Mouse (Mus musculus): ENCODE data around the gene Gm10718. TPM values are rescaled to one million over a fixed set of nuclear protein-coding genes. Genes with fewer than 3 reads are reported as not detected.
"Not testable (repeated sequence)": the region's sequence is repeated elsewhere in the genome, so short reads cannot be mapped to it uniquely, and the experiment has no call there.

The Gm10718 gene
- polyA plus RNA-seq, 1 experiment from 2014 or later = 0.95 TPM

DNA sequence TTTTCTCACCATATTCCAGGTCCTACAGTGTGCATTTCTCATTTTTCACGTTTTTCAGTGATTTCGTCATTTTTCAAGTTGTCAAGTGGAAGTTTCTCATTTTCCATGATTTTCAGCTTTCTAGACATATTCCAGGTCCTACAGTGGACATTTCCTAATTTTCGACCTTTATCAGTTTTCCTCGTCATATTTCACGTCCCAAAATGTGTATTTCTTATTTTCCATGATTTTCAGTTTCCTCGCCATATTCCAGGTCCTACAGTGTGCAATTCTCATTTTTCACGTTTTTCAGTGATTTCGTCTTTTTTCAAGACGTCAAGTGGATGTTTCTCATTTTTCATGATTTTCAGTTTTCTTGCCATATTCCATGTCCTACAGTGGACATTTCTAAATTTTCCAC is 3.9 kb downstream of the Gm10718 start:
- not testable (repeated sequence) for H3K27me3 ChIP-seq (ENCODE audit: control insufficient read depth, insufficient read depth, low read length); H3K27ac ChIP-seq (replicated peaks in 1 of 2; ENCODE audit: control insufficient read depth in 1 of 2, insufficient read depth in 1 of 2, low read depth in 2 of 2, low read length in 2 of 2); H3K36me3 ChIP-seq (ENCODE audit: control insufficient read depth, insufficient read depth, low read length); ATAC-seq (ENCODE audit: insufficient number of reproducible peaks, insufficient read depth, low FRiP score, low read depth); H3K9ac ChIP-seq (ENCODE audit: low read length); H3K4me3 ChIP-seq (ENCODE audit: control insufficient read depth in 1 of 2, insufficient read depth in 1 of 2, low read depth in 1 of 2, low read length in 2 of 2); H3K9me3 ChIP-seq (ENCODE audit: control insufficient read depth, low read length); H3K4me1 ChIP-seq (ENCODE audit: control insufficient read depth in 2 of 2, insufficient read depth in 2 of 2, low read length in 2 of 2); H3K4me2 ChIP-seq (ENCODE audit: low read length)
- WGBS = 64% methylated on average over 9 of the region's 9 CpGs

DNA sequence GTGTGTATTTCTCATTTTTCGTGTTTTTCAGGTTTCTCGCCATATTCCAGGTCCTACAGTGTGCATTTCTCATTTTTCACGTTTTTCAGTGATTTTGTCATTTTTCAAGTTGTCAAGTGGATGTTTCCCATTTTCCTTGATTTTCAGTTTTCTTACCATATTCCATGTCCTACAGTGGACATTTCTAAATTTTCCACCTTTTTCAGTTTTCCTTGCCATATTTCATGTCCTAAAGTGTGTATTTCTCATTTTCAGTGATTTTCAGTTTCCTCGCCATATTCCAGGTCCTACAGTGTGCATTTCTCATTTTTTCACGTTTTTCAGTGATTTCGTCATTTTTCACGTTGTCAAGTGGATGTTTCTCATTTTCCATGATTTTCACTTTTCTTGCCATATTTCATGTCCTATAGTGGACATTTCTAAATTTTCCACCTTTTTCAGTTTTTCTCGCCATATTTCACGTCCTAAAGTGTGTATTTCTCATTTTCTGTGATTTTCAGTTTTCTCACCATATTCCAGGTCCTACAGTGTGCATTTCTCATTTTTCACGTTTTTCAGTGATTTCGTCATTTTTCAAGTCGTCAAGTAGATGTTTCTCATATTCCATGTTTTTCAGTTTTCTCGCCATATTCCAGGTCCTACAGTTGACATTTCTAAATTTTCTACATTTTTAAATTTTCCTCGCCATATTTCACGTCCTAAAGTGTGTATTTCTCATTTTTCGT is 6.1 kb downstream of the Gm10718 start:
- not testable (repeated sequence) for H3K27ac ChIP-seq (replicated peaks in 1 of 2; ENCODE audit: control insufficient read depth in 1 of 2, insufficient read depth in 1 of 2, low read depth in 2 of 2, low read length in 2 of 2); H3K9ac ChIP-seq (ENCODE audit: low read length); H3K27me3 ChIP-seq (ENCODE audit: control insufficient read depth, insufficient read depth, low read length); H3K36me3 ChIP-seq (ENCODE audit: control insufficient read depth, insufficient read depth, low read length); H3K4me3 ChIP-seq (ENCODE audit: control insufficient read depth in 1 of 2, insufficient read depth in 1 of 2, low read depth in 1 of 2, low read length in 2 of 2); H3K4me1 ChIP-seq (ENCODE audit: control insufficient read depth in 2 of 2, insufficient read depth in 2 of 2, low read length in 2 of 2); H3K9me3 ChIP-seq (ENCODE audit: control insufficient read depth, low read length); H3K4me2 ChIP-seq (ENCODE audit: low read length); ATAC-seq (ENCODE audit: insufficient number of reproducible peaks, insufficient read depth, low FRiP score, low read depth)
- WGBS = 60% methylated on average over 12 of the region's 16 CpGs

DNA sequence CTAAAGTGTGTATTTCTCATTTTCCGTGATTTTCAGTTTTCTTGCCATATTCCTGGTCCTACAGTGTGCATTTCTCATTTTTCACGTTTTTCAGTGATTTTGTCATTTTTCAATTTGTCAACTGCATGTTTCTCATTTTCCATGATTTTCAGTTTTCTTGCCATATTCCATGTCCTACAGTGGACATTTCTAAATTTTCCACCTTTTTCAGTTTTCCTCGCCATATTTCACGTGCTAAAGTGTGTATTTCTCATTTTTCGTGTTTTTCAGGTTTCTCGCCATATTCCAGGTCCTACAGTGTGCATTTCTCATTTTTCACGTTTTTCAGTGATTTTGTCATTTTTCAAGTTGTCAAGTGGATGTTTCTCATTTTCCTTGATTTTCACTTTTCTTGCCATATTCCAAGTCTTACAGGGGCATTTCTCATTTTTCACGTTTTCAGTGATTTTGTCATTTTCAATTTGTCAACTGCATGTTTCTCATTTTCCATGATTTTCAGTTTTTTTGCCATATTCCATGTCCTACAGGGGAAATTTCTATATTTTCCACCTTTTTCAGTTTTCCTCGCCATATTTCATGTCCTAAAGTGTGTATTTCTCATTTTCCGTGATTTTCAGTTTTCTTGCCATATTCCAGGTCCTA is 7.5 kb downstream of the Gm10718 start:
- WGBS = 50% methylated on average over 2 of the region's 10 CpGs
- H3K4me1 ChIP-seq (ENCODE audit: control insufficient read depth in 2 of 2, insufficient read depth in 2 of 2, low read length in 2 of 2) = not testable (repeated sequence)

DNA sequence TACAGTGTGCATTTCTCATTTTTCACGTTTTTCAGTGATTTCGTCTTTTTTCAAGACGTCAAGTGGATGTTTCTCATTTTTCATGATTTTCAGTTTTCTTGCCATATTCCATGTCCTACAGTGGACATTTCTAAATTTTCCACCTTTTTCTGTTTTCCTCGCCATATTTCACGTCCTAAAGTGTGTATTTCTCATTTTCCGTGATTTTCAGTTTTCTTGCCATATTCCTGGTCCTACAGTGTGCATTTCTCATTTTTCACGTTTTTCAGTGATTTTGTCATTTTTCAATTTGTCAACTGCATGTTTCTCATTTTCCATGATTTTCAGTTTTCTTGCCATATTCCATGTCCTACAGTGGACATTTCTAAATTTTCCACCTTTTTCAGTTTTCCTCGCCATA is 11.0 kb downstream of the Gm10718 start, which contains the start of gene Gm17535:
Gm17535 (plus strand) TSS at position 301 of the 400 bp plus-strand sequence.
- not testable (repeated sequence) for H3K4me3 ChIP-seq (ENCODE audit: control insufficient read depth in 1 of 2, insufficient read depth in 1 of 2, low read depth in 1 of 2, low read length in 2 of 2); H3K27ac ChIP-seq (replicated peaks in 1 of 2; ENCODE audit: control insufficient read depth in 1 of 2, insufficient read depth in 1 of 2, low read depth in 2 of 2, low read length in 2 of 2); H3K27me3 ChIP-seq (ENCODE audit: control insufficient read depth, insufficient read depth, low read length); H3K4me1 ChIP-seq (ENCODE audit: control insufficient read depth in 2 of 2, insufficient read depth in 2 of 2, low read length in 2 of 2); H3K4me2 ChIP-seq (ENCODE audit: low read length); H3K36me3 ChIP-seq (ENCODE audit: control insufficient read depth, insufficient read depth, low read length); ATAC-seq (ENCODE audit: insufficient number of reproducible peaks, insufficient read depth, low FRiP score, low read depth); H3K9ac ChIP-seq (ENCODE audit: low read length); H3K9me3 ChIP-seq (ENCODE audit: control insufficient read depth, low read length)
- no CpG with 5 or more reads among the region's 8 CpGs for WGBS

More for the DNA sequence above, 7.5 kb downstream of the Gm10718 start:
- not testable (repeated sequence) for H3K9me3 ChIP-seq (ENCODE audit: control insufficient read depth, low read length); H3K4me2 ChIP-seq (ENCODE audit: low read length); H3K27ac ChIP-seq (replicated peaks in 1 of 2; ENCODE audit: control insufficient read depth in 1 of 2, insufficient read depth in 1 of 2, low read depth in 2 of 2, low read length in 2 of 2); H3K36me3 ChIP-seq (ENCODE audit: control insufficient read depth, insufficient read depth, low read length); H3K27me3 ChIP-seq (ENCODE audit: control insufficient read depth, insufficient read depth, low read length); H3K9ac ChIP-seq (ENCODE audit: low read length); H3K4me3 ChIP-seq (ENCODE audit: control insufficient read depth in 1 of 2, insufficient read depth in 1 of 2, low read depth in 1 of 2, low read length in 2 of 2)
- peak; percentile 44; the same call in 1 of the 2 replicates for ATAC-seq (ENCODE audit: insufficient number of reproducible peaks, insufficient read depth, low FRiP score, low read depth)

DNA sequence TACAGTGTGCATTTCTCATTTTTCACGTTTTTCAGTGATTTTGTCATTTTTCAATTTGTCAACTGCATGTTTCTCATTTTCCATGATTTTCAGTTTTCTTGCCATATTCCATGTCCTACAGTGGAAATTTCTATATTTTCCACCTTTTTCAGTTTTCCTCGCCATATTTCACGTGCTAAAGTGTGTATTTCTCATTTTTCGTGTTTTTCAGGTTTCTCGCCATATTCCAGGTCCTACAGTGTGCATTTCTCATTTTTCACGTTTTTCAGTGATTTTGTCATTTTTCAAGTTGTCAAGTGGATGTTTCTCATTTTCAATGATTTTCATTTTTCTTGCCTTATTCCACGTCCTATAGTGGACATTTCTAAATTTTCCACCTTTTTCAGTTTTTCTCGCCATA is 13.2 kb downstream of the Gm10718 start, which contains the start of gene Gm10715:
Gm10715 (plus strand) TSS at position 301 of the 400 bp plus-strand sequence.
- 71% methylated on average over 6 of the region's 8 CpGs for WGBS

DNA sequence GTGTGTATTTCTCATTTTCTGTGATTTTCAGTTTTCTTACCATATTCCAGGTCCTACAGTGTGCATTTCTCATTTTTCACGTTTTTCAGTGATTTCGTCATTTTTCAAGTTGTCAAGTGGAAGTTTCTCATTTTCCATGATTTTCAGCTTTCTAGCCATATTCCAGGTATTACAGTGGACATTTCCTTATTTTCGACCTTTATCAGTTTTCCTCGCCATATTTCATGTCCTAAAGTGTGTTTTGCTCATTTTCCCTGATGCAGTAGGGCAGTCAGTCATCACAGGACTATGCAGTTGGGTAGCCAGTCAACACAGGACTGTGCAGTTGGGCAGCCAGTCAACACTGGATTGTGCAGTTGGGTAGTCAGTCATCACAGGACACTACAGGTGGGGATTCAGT is 14.8 kb downstream of the Gm10718 start:
- not testable (repeated sequence) for H3K4me1 ChIP-seq (ENCODE audit: control insufficient read depth in 2 of 2, insufficient read depth in 2 of 2, low read length in 2 of 2); ATAC-seq (ENCODE audit: insufficient number of reproducible peaks, insufficient read depth, low FRiP score, low read depth)
- 56% methylated on average over 4 of the region's 4 CpGs for WGBS

More for the DNA sequence above, 13.2 kb downstream of the Gm10718 start, which contains the start of gene Gm10715:
- not testable (repeated sequence) for ATAC-seq (ENCODE audit: insufficient number of reproducible peaks, insufficient read depth, low FRiP score, low read depth); H3K36me3 ChIP-seq (ENCODE audit: control insufficient read depth, insufficient read depth, low read length); H3K4me3 ChIP-seq (ENCODE audit: control insufficient read depth in 1 of 2, insufficient read depth in 1 of 2, low read depth in 1 of 2, low read length in 2 of 2); H3K27me3 ChIP-seq (ENCODE audit: control insufficient read depth, insufficient read depth, low read length); H3K9me3 ChIP-seq (ENCODE audit: control insufficient read depth, low read length); H3K4me1 ChIP-seq (ENCODE audit: control insufficient read depth in 2 of 2, insufficient read depth in 2 of 2, low read length in 2 of 2); H3K9ac ChIP-seq (ENCODE audit: low read length); H3K27ac ChIP-seq (replicated peaks in 1 of 2; ENCODE audit: control insufficient read depth in 1 of 2, insufficient read depth in 1 of 2, low read depth in 2 of 2, low read length in 2 of 2); H3K4me2 ChIP-seq (ENCODE audit: low read length)

More for the DNA sequence above, 14.8 kb downstream of the Gm10718 start:
- not testable (repeated sequence) for H3K4me3 ChIP-seq (ENCODE audit: control insufficient read depth in 1 of 2, insufficient read depth in 1 of 2, low read depth in 1 of 2, low read length in 2 of 2); H3K4me2 ChIP-seq (ENCODE audit: low read length); H3K9ac ChIP-seq (ENCODE audit: low read length); H3K27me3 ChIP-seq (ENCODE audit: control insufficient read depth, insufficient read depth, low read length); H3K27ac ChIP-seq (replicated peaks in 1 of 2; ENCODE audit: control insufficient read depth in 1 of 2, insufficient read depth in 1 of 2, low read depth in 2 of 2, low read length in 2 of 2); H3K36me3 ChIP-seq (ENCODE audit: control insufficient read depth, insufficient read depth, low read length); H3K9me3 ChIP-seq (ENCODE audit: control insufficient read depth, low read length)

All from heart, embryonic 14.5 days (tissue).